Mouse (Mus musculus): ENCODE results near the gene Mbnl2.

Mbnl2 gene

GRCm38 (mm10) chr14:120382179-120382578, 106.7 kb downstream of the Mbnl2 start:
- DNase-seq (ENCODE audit: extremely low spot score, low spot score), result no peak

GRCm38 (mm10) chr14:120383186-120383851, 107.8 kb downstream of the Mbnl2 start:
- DNase-seq (ENCODE audit: extremely low spot score, low spot score), result no peak

GRCm38 (mm10) chr14:120384615-120385014, 109.1 kb downstream of the Mbnl2 start:
- DNase-seq (ENCODE audit: extremely low spot score, low spot score), result no peak

GRCm38 (mm10) chr14:120387293-120387692, 111.8 kb downstream of the Mbnl2 start:
- DNase-seq (ENCODE audit: extremely low spot score, low spot score), result no peak

GRCm38 (mm10) chr14:120388818-120389691, 113.6 kb downstream of the Mbnl2 start:
- DNase-seq (ENCODE audit: extremely low spot score, low spot score), result peak; percentile 42

GRCm38 (mm10) chr14:120390231-120390944, 114.9 kb downstream of the Mbnl2 start:
- no peak for DNase-seq (ENCODE audit: extremely low spot score, low spot score)

- no peak for DNase-seq (ENCODE audit: extremely low spot score, low spot score)
Measured at GRCm38 (mm10) chr14:120391701-120392100, 116.2 kb downstream of the Mbnl2 start.

- DNase-seq (ENCODE audit: extremely low spot score, low spot score), result no peak
Measured at GRCm38 (mm10) chr14:120392441-120392840, 117.0 kb downstream of the Mbnl2 start.

- no peak for DNase-seq (ENCODE audit: extremely low spot score, low spot score)
Measured at GRCm38 (mm10) chr14:120393441-120393840, 118.0 kb downstream of the Mbnl2 start.

GRCm38 (mm10) chr14:120394216-120394615, 118.7 kb downstream of the Mbnl2 start:
- no peak for DNase-seq (ENCODE audit: extremely low spot score, low spot score)

- no peak for DNase-seq (ENCODE audit: extremely low spot score, low spot score)
Measured at GRCm38 (mm10) chr14:120394827-120395226, 119.4 kb downstream of the Mbnl2 start.

- DNase-seq (ENCODE audit: extremely low spot score, low spot score), result no peak
Measured at GRCm38 (mm10) chr14:120395501-120395900, 120.0 kb downstream of the Mbnl2 start.

GRCm38 (mm10) chr14:120397871-120398647, 122.6 kb downstream of the Mbnl2 start:
- DNase-seq (ENCODE audit: extremely low spot score, low spot score), result peak; percentile 67

- DNase-seq (ENCODE audit: extremely low spot score, low spot score), result no peak
Measured at GRCm38 (mm10) chr14:120399614-120400013, 124.1 kb downstream of the Mbnl2 start.

GRCm38 (mm10) chr14:120401158-120401557, 125.7 kb downstream of the Mbnl2 start:
- no peak for DNase-seq (ENCODE audit: extremely low spot score, low spot score)

GRCm38 (mm10) chr14:120402715-120403114, 127.2 kb downstream of the Mbnl2 start:
- DNase-seq (ENCODE audit: extremely low spot score, low spot score), result no peak

- DNase-seq (ENCODE audit: extremely low spot score, low spot score), result no peak
Measured at GRCm38 (mm10) chr14:120404364-120404763, 128.9 kb downstream of the Mbnl2 start.

- DNase-seq (ENCODE audit: extremely low spot score, low spot score), result no peak
Measured at GRCm38 (mm10) chr14:120404811-120405582, 129.5 kb downstream of the Mbnl2 start.

GRCm38 (mm10) chr14:120405597-120405996, 130.1 kb downstream of the Mbnl2 start:
- no peak for DNase-seq (ENCODE audit: extremely low spot score, low spot score)

GRCm38 (mm10) chr14:120406271-120406670, 130.8 kb downstream of the Mbnl2 start:
- DNase-seq (ENCODE audit: extremely low spot score, low spot score), result no peak
